Mouse (Mus musculus): ENCODE results near the gene Tmem125.
"Not testable (repeated sequence)": the region's sequence is repeated elsewhere in the genome, so short reads cannot be mapped to it uniquely, and the experiment has no call there.

Tmem125 gene

DNA sequence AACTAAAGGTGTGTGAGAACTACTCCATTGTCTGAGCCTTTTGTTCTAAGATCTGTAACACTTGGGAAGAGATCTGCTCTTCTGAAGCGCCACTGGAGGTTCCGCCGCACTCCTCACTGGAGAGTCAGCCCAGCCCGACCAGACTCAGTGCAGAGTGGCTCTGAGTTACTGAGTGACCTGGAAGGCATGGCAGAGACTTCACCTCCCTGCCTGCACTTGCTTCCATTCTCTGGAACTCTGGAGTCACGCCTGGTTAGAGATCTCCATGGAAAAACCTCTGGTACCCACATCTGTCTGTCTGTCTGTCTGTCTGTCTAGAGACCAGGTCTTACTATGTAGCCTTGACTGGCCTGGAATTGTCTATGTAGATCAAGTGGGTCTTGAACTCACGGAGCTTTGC is 8.2 kb downstream of the Tmem125 start:
- no peak for DNase-seq (ENCODE audit: low spot score)

DNA sequence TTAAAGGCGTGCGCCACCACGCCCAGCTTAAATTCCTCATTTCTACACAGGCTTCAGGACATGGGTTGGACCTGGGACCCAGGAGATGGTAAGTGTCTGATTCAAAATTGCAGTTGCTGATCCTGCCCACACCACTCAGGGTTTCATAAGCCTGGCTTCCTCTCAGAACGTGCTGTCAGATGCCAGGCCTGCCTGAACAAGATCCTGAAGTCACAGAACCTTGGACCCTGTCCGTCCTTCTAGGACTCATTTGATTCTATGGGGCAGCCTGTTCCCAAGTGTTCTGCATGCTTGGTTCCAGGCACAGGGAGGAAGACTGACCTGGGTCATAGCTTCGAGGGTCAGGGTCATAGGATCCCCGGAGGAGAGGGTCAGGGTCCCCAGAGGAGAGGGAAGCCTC is 10.2 kb downstream of the Tmem125 start:
- DNase-seq (ENCODE audit: low spot score): no peak

DNA sequence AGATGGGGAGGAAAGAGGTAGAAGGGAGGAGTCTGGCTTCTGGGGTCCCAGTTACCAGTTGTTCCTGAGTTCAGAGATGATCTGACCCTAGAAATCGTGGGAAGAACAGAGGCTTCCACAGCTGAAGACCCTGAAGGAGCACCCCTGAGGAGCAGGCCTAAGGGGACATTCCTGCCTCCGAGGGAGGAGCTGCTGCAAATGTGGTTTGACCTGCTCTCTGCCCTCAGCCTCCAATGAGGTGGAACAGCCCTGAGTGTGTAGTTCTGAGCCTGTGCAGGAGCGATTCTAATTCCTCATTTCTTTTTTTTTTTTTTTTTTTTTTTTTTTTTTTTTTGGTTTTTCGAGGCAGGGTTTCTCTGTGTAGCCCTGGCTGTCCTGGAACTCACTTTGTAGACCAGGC is 10.7 kb downstream of the Tmem125 start:
- DNase-seq (ENCODE audit: low spot score): no peak

DNA sequence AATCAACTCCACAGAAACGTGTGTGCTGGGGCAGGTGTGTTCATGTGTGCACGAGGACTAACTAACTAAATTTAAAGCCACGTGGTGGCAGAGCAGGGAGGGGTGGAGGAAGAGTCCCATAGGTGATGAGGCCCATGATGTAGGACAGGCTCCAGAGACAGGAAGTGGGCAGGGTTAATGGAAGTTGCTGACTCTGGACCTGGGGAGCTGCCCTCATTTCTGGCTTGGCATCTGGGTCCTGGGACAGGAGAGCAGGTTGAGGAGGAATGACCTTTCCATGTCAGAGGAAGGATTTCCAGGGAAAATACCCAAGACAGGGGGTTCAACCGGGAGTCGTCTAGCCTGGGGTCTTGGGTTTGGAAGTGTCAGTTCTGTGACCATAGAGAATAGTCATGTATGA is 11.2 kb downstream of the Tmem125 start:
- DNase-seq (ENCODE audit: low spot score): no peak

DNA sequence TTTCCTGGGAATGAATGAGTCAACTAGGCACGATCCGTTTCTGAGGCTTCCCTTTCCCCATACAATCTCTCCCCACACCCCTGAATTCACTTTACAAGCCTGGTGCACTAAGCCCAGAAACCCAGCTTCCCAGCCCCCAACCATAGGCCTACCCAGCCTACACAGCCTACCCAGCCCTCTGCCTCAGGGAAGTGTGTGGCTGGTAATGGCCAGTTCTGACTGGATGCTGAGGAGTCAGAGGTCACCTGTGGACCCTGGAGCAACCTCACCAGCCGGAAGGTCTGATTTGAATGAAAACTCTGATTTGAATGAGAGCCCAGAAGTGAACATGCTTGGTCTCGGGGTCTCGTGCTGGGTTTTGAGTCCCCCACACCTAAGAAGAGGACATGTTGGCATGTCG is 16.1 kb downstream of the Tmem125 start:
- no peak for DNase-seq (ENCODE audit: low spot score)

DNA sequence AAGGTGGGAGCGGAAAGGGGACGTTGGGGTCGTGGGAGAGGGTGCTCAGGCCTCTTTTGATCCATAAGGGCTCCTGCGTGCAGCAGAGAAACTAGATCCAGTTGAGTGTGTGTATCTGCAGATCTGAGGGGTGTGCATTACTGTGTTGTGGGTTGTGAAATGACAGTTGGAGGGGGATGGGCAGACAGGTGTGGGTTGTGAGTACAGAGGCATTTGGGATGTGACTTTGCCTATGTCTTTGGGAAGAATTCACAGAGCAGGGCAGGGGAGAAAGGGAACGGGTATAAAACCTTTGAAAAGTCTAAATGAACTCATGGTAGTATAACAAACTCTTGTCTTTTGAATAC is 16.5 kb downstream of the Tmem125 start:
- DNase-seq (ENCODE audit: low spot score): no peak

DNA sequence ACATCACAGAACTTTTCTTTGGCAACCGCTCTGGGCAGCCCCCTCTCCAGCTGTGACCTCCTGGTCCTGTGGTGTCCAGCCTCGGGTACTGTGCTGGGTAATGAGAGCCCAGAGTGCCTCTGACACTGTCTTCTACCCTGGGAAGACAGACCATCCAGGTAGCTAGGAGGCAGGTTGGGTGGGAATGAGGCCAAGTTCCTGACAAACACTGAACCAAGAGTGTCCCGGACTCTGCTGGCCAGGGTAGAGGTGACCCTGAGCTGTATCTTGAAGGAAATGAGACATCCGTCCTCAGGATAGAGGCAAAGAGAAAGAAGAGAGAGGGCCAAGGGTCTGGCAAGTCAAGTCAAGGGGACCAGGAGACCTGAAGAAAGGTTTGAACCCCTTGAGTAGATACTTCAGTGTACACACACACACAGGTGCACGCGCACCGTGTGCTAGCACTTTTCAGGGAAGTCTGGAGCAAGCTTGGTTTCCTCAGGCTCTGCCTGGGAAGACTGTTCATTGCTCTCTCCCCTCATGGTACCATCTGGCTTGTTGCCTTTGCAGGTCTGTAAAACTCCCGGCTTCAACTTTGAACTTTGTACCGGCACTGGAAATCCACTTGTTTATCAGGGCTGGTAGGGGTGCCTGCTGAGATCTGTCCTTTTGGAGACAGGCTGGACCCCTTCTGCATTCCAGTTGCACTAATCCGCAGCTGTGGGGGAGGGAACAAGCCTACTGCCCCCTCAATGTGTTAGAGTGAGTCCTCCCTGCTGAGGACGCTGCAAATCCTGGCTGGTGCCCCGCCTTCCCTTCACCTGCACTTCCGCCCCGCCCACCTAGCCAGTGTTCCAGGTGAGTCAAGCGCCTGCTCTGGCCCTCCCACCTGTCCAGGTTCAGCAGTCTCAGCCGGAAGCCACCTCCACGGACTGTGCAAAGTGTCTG is 17.2 kb downstream of the Tmem125 start, which contains the start of gene 2610528J11Rik:
Gene 2610528J11Rik, plus strand, starts transcription at position 592 of the 927 bp plus-strand sequence.
- DNase-seq (ENCODE audit: low spot score): peak; percentile 38

DNA sequence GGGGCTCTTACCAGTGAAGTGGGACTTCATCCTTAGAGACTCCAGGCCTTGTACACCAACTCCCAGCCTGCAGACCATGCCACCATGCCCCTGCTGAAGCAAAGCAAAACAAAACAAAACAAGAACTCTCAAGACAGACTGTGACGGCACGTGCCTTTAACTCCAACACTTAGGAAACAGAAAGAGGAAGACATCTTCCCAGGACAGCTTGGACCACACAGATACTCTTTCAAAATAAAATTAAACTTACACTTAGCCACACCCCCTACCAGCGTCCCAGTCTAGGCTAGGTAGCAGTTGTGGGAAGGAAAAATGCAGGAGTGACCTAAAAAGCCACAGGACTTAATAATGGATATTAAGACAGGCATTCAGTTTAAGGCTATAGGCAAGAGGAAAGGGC is 18.1 kb downstream of the Tmem125 start:
- DNase-seq (ENCODE audit: low spot score): no peak

DNA sequence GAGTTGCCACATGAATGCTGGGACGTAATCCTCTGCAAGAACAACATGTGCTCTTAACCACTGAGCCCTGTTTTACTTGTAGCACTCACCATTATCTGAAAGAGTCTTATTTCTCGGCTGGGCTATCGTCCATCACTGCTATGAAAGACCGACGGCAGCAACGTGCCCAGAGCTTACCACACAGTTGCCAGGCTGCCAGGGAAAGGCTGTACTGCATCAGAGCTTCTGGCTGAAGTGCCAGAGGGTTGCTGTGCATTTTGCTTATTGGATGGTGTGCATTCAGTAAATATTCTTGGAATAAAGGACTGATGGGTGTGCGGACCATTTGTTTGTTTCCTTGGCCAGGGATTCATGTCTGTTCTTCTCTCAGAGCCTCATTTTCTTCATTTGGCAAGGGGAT is 19.9 kb downstream of the Tmem125 start:
- DNase-seq (ENCODE audit: low spot score): no peak

DNA sequence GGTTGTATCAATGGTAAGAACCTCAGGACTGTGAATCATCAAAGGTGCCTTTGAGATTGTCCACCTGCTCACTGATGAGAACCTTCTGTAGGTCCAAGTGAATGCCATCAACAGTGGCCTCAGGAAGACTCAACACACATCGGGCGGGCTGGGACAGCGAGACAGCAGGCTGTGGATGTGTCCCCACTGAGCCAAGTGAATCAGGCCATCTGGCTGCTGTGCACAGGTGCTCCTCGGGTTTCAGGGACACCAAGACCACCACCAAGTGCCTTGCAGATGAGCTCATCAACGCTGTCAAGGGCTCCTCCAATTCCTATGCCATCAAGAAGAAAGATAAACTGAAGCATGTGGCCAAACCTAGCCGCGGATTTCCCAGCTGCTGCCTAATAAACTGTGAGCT is 21.6 kb downstream of the Tmem125 start:
- no peak for DNase-seq (ENCODE audit: low spot score)

DNA sequence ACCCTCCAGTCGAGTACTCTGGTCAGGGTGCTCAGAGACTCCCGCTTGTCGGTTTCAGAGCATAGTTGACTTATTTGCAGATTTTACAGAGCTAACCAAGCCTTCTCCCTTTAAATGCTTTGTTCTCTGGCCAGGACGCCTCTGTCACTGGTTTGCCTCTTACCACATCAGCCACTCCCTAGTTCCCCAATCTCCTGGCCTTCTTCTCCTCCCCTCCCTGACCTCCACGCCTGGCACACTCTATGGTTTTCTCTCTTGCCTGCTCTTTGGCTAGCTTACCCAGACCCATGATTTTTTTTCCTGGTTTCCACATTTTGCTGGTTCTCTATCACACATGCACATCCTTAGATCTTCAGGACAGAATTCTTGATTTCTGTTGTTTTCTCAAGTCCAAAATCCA is 25.6 kb downstream of the Tmem125 start:
- no peak for DNase-seq (ENCODE audit: low spot score)

DNA sequence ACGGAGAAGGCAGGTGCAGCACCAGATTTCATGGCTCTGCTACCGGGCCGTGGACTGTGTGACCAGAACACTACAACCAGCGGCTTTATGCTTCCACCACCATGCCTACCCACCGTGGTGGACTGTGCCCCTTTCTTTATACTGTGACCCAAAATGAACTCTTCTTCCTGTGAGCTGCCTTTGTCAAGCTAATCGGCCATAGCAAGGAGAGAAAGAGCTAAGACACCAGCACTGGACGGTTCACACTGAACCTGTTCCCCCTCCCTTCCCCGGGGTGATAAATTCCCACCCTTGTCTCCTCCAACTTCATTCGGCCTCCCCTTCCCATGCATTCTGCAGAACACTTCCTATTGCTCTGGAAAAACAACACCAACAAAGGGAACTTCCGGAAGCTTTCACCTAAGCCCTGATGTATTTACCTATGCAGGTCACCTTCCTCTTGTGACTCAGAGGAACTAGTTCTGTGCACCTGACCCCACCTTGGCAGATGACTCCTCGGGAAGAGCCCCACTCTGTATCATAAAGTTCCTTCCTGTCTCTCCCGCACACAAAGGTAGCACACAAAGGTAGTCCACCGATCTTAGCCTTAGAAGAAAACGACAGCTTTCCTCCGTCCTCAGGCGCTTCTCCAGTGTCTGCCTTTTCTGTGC is 26.2 kb downstream of the Tmem125 start:
- no peak for DNase-seq (ENCODE audit: low spot score)

DNA sequence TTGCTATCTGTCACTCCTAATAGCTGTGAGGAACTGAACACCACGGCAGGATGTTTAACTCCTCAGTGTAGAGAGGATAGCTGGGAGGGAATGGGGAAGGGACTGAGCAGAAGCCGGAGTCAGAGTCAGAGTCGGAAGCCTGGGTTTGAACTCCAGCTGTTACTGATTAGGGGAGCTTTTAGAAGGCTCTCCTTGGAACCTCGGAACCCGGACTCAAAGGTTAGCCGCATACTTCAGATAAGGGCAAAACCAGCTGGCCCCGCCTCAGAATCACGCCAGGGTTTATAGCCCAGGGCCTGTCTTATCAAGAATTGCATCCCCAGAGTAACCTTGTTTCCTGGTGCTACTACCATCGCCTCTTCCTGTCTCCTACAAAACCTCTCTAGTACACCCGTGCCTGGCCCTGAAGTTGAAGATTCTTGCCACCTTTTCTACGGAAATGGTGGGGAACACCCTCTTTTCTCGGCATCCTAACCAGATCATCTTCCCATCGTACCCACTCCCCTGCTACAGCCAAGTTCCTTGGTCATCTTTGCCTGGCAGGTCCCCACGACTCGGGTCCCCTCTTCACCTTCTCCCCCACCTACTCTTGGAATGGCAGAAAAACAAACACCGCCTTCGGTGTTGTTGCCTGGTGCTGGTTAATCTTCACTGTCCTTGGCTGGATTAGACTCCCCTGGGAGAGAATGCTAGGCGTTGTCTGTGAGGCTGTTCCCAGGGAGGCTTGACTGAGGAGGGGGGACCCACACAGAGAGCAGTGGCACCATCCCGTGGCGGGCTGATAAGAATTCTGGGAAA is 26.9 kb downstream of the Tmem125 start:
- DNase-seq (ENCODE audit: low spot score): no peak

DNA sequence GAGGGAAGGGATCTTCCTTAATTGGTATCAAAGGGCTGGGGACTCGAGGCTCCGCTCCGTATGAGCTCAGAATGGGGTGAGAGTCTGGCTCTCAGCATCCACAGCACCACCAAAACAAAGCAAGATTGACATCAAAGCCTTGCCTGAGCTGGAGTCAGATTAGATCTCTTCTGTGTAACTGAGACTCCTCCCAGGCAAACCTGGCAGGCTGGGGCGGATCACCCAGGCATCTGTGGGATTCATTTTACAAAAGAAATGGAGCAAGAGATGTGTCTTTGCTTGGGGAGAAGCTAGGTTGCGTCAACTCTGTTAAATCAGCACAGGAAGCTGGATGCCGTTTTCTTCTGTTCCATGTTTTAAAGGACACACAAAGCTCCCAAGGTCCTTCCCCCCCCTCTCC is 34.8 kb downstream of the Tmem125 start:
- no peak for DNase-seq (ENCODE audit: low spot score)

DNA sequence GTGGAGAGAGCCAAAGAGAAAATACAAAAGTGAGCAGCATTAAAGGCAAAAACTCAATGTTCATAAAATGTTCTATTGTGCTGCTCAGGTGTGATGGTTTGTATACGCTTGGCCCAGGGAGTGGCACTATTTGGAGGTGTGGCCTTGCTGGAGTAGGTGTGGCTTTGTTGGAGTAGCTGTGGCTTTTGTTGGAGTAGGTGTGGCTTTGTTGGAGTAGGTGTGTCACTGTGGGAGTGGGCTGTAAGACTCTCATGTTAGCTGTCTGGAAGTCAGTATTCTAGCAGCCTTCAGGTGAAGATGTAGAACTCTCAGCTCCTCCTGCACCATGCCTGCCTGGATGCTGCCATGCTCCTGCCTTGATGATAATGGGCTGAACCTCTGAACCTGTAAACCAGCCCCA is 36.7 kb downstream of the Tmem125 start:
- DNase-seq (ENCODE audit: low spot score): not testable (repeated sequence)

DNA sequence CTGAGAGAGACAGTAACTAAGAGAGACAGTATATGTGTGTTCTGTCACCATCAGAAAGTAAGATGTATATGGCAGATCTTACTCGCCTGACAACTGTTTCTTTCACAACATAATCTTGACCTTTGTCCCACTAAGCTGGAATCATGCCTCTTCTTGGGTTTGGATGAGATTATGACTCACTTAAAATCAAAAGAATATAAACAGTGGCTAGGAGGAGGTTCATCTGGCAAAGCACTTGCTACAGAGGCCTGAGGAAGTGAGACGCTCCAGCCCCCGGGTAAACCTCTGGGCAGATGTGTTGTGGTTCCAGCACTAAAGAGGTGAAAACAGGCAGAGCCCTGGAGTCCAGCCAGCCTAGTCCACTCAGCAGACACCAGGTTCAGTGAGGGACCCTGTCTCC is 38.3 kb downstream of the Tmem125 start:
- DNase-seq (ENCODE audit: low spot score): no peak

DNA sequence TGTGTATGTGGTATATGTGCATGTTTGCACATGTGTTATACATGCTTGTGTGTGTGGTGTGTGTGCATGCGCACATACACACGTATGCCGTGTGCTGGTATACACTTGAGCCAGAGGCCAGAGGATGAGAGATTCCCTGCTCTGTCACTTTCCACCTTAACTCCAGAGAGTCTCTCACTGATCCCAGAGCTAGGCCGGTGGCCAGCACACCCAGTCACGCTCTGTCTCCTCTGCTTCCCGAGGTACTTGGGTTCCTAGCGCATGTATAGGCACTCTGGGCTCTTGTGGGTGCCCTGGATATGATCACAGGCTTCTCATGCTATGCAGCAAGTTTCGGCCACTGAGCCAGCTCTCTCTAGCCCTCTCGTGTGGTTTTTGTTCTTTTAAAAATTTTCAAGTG is 43.1 kb downstream of the Tmem125 start:
- DNase-seq (ENCODE audit: low spot score): no peak

DNA sequence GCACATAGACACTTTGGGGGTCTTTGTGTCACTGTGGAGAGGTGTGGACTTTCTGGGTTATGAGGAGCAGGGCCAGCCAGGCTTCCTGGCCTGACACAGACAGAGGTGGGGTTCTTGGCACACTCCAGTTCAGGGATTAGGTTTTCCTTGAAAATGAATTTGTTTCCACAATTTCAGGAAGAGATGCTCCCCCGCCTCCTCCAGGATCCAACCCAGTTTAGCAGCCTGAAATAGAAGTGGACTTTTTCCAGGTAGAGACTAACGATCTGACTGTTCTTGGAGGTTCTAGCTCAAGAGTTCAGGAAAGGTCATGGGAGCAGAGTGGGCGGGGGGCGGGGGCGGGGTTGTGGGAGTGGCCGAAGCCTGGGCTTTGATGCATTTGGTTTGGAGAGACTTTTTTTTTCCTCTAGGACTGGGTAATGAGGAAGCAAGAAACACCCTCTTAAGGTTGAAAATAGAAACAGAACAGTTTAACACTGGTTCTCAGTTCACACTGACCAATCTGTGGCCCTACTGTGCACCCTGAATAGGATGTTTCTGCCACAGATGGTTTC is 43.6 kb downstream of the Tmem125 start:
- DNase-seq (ENCODE audit: low spot score): no peak
